Mouse (Mus musculus) heart, adult 11 months (tissue): ENCODE data around the gene Olfr1133.
"Not testable (repeated sequence)": the region's sequence is repeated elsewhere in the genome, so short reads cannot be mapped to it uniquely, and the experiment has no call there.

Experiments
- DNase-seq: peaks from one replicate; pipeline ENCODE4 v3.0.0; 2022

The Olfr1133 gene

DNA sequence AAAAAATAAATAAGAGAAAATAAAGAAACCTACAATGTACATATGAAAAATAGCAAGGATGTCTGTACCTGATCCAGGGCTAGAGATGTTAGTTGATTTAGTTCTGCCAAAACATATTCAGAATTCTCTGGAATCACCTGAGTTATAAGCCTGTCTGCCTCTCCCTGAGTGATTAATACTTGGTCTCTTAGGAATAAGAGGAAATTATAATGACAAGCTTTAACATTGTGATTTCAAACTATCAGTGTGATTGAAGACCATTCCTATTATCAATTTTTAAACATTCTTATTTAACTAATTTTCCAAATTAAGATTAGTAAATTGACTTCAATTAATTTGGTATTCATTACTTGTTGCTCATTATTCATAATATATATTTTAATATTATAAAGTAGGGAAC is at the start of gene Olfr1133:
Gene Olfr1133 (minus strand): TSS at position 101 of the 400 bp plus-strand sequence.
- no peak for DNase-seq

DNA sequence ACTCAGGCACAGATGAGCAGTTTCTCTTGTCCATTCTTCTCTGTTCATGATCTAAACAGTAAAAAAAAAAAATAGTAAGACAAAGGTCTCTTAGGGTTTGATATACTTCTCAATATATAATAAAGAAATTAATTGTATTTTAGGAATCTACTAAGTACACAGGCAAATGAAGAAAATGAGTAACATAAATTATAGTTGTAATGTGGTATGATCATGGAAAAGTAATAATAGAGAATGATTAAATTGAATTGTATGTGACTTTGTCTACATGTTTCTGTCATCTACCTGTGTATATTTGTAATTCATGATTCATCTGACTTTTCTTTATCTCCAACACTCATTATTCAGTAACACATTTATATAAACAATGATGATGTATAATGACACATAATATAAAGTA is 46.7 kb upstream of the Olfr1133 start, which contains the start of gene Olfr1136:
Gene Olfr1136 (minus strand): TSS at position 101 of the 400 bp plus-strand sequence.
- DNase-seq: no peak

DNA sequence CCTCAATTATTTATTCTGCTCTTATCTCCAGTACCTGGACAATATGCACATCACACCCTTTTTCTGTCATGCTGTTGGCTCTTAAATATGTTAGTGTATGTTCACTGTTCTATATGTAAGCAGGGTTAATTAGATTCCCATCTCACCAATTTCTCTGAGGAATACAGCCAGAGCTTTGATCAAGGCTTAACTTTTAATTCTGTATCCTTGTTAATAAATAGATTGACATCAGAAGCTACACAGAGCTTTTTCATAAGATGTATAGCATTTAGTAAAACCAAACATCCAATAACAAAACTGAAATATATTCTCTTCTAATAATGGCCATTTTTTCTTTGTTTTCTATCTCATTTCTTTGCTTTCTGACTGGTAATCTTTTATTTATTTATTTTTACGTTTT is 26.4 kb upstream of the Olfr1133 start, which contains the start of gene Olfr1135:
Gene Olfr1135 (minus strand): TSS at position 101 of the 400 bp plus-strand sequence.
- no peak for DNase-seq

DNA sequence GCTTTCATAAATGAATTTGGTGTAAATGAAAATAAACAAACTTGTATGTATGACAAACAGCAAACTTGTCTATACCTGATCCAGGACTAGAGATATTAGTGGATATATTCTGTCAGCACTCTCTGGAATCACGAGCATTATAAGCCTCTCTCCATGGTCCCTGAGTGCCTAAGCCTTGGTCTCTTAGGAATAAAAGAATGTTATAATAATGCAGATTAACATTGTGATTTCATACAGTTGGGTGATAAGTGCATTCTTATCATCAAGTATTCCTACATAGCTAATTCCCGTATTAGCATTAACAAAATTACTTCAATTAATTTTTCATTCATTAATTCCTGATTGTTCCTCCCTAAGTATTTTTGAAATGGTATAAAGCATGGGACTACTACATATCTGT is 11.2 kb upstream of the Olfr1133 start, which contains the start of gene Olfr1134:
Gene Olfr1134 (minus strand): TSS at position 101 of the 400 bp plus-strand sequence.
- DNase-seq: no peak

DNA sequence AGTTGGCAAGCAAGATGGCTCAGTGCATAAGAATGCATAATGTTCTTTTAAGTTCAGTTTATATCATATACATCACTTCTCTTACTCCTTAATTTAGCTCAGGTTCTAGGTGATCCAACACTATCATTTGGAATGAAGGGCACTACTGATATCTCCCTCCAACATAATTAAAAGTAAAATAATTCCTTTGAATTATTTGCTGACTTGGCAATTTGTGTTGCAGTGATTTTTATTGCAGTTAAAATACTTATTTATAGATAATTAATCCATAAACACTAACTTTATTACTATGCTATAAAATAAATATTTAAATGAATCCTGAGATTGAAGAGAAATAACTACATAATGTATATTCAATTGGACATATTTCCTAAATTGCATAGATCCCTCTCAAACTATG is 4.7 kb downstream of the Olfr1133 start:
- no peak for DNase-seq

DNA sequence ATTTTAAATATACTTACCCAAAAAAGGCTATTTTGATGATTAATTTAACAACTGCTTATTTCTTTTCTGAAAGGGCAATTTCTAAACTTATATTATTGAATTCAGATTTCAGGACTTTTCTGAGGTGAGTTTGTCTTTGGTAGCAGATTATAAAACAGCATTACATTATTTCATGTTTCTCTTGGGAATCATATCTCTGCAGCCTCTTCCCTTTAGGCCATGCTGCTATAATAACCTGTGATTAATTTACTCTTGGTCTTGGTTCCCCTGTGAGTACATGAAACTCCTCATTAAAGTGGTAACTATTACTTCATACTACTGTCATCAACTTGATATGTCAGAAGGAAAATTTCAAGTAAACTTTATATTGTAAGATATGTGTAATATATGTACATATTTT is 9.7 kb downstream of the Olfr1133 start, which contains the start of gene Olfr1132:
Gene Olfr1132 (minus strand): TSS at position 101 of the 400 bp plus-strand sequence.
- DNase-seq: no peak

DNA sequence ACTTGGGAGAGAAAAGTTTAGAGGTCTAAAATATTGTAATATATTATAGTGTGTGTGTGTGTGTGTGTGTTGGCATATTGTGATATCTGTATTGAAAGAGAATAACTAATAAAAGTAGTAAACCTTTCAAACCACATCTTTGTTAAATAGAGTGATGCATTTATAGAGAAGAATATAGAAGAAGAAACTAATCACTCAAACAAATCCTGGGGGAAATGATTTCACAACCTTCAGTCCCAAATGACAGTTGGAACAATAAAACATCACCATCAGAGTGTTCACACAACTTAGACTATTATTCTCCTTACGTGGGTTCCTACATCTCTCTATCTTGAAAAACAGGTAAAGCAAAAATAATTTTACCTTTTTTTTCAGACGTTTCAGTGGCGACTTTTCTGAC is 20.4 kb downstream of the Olfr1133 start, which contains the start of gene Olfr1131:
Gene Olfr1131 (plus strand): TSS at position 301 of the 400 bp plus-strand sequence.
- DNase-seq: no peak

DNA sequence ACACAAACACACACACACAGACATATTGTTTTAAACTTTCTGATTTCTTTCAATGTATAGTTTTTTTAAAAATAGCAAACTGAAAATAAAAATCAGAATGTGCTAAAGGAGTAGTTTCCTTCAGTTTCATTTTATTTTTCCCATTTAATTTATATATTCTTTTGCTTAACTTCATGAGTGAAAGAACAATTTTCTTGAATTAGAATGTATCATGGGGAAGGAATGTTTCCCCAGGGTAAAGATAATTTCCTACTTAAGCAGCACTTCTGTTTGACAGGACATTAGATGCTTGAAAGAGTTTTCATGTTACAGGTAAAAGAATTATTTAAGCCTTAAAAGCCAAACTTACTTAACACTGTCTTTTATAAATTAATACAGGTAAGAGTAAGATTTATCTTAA is 41.3 kb downstream of the Olfr1133 start, which contains the start of gene Olfr1130:
Gene Olfr1130 (plus strand): TSS at position 301 of the 400 bp plus-strand sequence.
- DNase-seq: not testable (repeated sequence)
